Mouse (Mus musculus): ENCODE data around the gene Btg2.

Btg2 gene

GRCm38 (mm10) chr1:134078802-134079476, at the start of gene Btg2:
TSS of gene Btg2 (minus strand) at chr1:134079120.
- peak; percentile 98 for DNase-seq

GRCm38 (mm10) chr1:134122195-134122594, 43.3 kb upstream of the Btg2 start:
- DNase-seq = peak in 1 of 2 experiments; percentile 67

GRCm38 (mm10) chr1:134120179-134120578, 41.3 kb upstream of the Btg2 start:
- peak; percentile 76 to 92 for DNase-seq

DNA sequence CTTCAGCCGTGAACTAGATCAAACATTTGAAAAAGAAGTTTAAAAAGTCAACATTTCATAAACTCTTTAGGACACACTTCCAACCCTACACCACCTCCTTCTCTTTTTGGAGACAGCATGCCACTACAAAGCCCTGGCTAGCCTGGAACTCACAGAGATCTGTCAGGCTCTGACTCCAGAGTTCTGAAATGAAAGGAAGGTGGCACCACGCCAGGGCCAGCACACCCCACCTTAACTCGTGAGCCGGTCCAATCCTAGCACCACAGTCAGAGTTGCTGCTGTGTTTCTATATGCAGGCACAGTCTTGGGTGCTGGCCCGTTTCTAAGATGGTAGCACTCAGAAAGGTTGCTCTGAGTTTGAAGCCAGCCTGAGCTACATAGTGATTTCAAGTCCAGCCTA, 38.2 kb upstream of the Btg2 start:
- DNase-seq = no peak

- no peak for DNase-seq
These were observed 36.5 kb upstream of the Btg2 start for GRCm38 (mm10) chr1:134115424-134115823.

DNA sequence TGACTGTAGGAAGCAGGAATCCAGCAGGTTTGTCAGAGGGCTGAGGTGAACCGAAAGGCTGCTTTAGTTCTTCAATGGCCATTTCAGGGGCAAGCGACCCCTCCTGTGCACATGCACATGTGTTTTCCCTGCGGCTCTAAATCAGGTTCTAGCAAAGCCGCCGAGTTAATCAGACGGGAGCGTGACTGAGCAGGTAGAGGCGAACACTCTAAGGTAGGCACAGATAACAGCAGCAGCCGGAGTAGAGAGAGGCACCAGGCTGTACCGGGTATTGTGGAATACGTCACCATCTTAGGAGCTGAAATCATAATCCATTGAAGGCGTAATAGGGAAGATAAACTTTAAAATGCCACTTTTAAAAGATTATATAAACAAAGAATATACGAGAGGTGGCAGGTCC, 35.8 kb upstream of the Btg2 start:
- no peak for DNase-seq

DNA sequence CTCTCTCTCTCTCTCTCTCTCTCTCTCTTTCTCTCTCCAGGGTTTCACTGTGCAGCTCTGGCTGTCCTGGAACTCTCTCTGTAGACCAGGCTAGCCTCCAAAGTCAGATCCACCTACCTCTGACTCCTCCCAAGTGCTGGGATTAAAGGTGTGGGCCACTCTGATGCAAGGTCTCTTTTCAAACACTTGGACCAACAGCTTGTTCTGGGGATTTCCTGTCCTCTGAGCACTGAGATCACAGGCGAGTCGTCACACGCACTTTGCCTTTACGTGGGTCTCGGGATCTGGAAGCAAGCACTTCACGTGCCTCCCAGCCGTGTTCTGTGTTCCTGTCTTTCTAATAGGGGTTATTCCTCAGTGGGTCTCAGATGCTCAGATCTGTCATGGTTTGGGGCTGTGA, 35.1 kb upstream of the Btg2 start:
- DNase-seq = no peak

DNA sequence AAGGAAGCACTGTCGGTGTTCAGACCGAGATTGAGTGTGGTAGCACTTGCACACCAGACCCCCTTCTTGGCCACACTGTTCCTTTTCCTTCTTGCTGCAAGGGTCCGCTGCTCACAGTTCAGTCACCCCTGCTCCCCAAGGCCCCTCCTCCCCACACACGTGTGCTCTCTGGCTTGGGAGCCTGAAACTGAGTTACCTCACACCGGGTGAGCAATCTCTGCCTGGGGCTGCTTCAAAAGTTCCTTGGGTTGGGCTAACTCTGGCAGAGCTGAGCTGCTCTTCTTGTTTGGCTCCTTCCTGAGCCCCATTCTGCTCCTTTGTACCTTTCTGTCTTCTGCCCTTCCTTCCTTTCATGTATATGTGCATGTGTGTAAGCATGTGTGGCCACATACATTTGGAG, 34.6 kb upstream of the Btg2 start:
- DNase-seq = no peak

DNA sequence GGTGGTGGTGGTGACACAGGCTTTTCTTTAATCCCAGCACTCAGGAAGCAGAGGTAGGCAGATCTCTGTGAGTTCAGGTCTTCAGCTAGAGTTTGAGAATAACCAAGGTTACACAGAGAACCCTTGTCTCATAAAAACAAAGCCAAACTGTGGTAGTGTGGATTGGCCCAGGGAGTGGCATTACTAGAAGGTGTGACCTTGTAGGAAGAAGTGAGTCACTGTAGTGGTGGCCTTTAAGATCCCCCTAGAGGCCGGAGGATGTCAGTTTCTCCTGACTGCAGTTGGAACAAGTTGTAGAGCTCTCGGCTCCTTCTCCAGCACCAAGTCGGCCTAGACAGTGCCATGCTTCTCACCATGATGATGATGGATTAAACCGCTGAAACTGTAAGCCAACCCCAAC, 32.1 kb upstream of the Btg2 start, which contains the start of gene Chit1:
Gene Chit1 (plus strand): TSS at position 264 of the 400 bp plus-strand sequence.
- DNase-seq = no peak

DNA sequence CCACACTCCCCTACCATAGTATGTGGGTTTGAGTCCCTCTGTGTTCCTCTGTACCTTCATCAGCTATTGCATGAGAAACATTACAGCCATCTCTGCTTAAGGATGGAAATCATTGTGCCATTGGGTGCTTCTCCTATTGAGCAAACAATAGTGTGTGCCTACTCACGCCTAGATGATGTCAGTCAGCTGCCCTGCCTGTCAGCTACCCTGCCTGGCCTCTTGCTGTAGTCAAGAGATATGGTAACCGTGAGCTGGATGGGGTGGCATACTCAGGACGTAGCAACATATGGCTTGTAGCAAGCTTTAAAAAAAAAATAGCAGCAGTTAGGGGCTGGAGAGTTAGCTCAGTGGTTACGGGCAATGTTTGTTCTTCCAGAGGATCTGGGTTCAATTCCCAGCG, 31.5 kb upstream of the Btg2 start:
- DNase-seq = no peak

DNA sequence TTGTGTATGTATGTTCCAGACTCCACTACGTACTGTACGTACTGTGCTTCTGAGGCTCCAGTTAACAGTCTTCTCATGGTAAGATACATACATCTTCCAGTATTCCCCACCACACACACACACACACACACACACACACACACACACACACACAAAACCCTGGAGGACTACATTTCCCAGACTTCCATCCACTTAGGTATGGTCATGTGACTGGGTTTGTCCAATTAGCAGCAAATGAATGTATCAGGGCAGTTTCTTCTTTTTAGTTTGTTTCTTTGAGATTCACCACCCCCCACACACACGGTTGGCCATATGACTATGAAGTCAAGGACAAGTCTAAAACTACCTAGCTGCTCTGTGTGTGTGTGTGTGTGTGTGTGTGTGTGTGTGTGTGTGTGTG, 31.1 kb upstream of the Btg2 start:
- no peak for DNase-seq

DNA sequence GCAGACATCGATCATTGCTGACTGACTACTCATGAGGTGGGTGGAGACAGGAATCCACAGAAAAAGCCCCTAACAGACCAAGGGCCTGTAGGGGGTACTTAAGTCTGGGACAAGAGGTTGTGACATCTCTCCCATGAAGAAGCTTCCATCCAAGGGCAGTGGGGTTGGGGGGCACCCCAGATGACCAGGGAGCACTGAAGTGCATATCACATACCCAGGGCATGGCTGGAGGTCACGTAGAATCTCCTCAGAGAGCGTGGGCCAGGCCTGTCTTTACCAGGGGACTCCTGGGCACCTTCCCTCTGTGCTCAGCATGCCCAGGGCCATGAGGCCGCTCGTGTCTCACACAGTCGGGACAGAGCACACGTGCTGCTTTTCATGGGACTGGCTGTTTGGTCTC, 28.9 kb upstream of the Btg2 start:
- no peak for DNase-seq

DNA sequence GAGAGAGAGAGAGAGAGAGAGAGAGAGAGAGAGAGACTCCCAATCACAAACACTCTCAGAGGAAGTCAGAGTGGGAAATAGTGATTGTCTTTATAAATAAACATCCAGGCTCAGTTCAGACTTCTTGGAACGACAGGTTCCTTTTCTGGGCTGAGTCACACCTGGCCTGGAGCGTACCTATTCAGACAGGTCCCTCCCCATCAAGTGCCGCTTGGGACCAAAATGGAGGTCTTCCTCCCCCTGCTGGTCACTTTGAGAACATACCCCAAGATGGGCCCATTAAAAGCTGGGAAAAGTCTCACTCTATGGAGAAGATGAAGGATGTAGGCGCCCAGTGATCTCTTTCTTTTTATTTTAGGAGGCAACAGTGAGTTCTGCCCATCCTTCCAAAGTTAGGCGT, 27.8 kb upstream of the Btg2 start:
- peak; percentile 79 to 82 for DNase-seq

DNA sequence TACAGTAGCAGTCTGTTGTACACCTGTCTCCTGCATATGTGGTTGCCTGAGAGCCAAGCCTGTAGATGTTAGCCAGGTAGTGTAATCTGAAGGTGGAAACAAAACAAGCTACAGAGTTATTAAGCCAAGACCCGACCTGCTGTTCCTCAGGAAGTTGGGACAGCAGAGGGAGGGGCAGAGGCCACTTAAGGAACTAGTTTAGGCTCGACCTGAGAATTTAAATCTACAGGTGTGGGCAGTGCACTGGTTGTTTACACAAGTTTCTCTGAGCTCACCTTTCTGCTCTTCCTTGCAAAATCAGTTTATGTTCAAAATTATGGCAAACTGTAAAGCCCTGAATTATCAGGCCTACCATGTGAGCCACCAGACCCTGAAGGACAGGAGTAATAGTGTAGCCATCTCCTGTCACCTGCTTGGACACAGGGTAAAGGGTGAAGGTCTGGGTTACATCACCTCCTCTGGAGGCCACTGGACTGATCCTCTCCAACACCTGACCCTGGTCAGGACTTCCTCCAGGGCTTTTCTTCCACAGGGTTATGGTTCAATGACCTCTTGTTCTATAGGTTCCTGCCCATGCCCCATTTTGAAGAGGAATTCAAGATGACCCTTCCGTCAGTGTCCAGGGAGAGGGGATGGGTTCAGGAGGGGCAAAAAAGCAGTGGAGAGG, 27.0 kb upstream of the Btg2 start:
- DNase-seq = no peak

- no peak for DNase-seq
These were observed 26.3 kb upstream of the Btg2 start for GRCm38 (mm10) chr1:134105043-134105763.

DNA sequence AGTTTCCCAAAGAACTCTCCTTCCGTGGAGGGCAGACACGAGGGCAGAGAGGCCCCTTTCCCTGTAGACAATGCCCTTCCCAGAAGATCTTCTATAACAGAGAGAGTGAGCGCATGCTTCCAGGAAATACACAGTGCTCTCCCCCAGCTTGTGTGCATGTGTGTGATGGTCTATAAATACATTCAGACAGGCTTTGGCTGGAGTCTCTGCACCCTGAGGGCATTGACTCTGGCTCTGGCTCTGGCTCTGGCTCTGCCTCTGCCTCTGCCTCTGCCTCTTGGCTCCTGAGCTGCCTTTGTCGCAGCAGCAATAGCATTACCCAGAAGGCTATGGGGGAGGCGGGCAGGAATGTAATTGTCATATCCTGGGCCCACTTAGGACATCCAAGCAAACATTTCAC, 24.9 kb upstream of the Btg2 start:
- DNase-seq = peak; percentile 44 to 56

GRCm38 (mm10) chr1:134101593-134101992, 22.7 kb upstream of the Btg2 start:
- DNase-seq = no peak

GRCm38 (mm10) chr1:134100928-134101327, 22.0 kb upstream of the Btg2 start:
- DNase-seq = no peak

DNA sequence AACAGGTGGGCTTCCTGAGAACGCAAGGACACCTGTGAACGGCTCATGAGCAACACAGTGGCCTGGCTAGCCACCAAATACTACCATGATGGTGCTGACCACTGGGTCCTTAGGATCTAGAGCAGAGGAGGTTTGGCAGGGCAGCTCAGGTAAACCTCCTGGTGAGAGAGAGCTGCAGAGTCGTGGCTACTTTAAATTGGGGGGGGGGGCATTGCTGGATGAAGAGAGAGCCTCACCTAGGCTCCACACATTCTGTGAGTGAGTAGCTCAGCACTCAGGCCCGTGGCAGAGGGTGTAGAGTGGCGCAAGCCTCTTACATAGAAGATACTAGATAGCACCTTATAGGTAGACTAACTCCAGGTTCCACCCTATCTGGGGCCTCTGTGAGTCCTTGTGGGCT, 21.5 kb upstream of the Btg2 start:
- no peak for DNase-seq

- peak; percentile 40 to 69 for DNase-seq
These were observed 20.8 kb upstream of the Btg2 start for GRCm38 (mm10) chr1:134099516-134100235.

DNA sequence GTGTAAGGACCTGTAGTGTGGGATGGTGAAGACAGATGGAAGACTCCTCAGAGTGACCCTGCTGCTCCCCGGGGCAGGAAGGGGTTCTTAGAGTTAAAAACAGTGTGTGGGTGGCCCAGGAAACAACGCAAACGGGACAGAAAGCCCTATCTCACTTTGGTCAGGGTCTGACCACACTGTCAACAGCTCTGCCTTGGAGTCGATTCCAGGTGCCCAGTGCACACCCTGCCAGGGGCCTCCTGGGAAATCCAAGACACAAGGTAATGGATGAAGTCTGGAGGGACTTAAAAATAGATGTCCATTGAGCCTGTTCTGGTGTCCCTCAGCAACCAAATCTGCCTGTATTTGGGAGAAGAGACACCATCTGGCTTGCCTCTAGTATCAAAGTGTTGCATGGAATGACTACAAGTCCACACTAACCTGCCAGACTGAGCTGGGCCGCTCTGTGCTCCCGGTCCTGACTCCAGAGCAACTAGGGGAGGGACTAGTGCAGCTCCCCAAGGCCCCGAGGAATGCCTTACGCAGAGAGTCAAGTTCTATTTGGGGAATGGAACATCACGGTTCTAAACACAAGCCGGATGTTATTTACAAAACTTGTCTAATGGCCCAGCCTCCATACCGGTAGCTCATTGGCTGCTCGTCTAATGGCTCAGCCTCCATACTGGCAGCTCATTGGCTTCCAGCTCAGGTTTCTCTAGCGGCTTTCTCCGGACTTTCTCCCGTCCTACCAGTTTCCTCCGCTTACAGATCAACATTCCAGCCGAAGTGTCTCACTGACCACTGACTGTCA, 20.0 kb upstream of the Btg2 start:
- DNase-seq = peak; percentile 82 to 96

DNA sequence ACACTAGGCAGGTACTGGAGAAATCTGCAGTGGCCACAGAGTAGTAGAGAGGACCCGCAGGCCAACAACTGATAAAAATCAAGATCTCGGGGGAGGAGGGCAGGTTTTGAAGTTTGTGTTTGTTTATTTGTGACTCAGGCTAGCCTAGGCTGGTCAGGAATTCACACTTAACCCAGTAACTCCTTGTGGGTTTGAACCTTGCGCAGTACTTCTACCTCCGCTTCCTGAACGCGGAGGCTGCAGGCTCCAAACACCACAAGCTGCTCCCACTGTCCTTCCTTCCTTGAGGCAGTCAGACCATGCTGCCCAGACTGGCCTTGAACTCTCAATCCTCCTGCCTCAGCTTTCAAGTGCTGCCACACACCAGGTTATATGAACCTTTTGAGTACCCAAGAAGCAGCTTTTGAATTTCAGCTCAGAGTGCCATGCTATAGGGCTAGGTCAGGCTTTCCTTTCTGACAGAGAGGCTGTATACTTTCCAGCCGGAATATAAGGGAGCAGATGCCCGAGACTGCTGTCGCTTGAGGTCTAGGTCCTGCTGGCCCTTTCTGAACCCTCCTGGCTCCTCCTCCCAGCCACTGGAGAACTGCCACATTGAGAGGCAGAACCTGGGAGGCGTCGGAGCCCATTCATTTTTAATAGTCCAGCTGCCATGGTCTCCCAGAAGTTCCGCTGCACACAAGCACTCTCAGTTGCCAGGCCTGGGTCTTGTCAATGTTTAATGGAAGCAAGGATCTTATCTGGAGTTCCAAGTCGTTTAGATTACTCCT, 19.2 kb upstream of the Btg2 start:
- peak; percentile 77 to 81 for DNase-seq

All from kidney, postnatal 36 days (tissue).